Mouse (Mus musculus): ENCODE measurements around the gene 1110051M20Rik. TPM values are rescaled to one million over a fixed set of nuclear protein-coding genes. Genes with fewer than 3 reads are reported as not detected.

The 1110051M20Rik gene
- polyA plus RNA-seq, 1 experiment: 4.4 TPM

DNA sequence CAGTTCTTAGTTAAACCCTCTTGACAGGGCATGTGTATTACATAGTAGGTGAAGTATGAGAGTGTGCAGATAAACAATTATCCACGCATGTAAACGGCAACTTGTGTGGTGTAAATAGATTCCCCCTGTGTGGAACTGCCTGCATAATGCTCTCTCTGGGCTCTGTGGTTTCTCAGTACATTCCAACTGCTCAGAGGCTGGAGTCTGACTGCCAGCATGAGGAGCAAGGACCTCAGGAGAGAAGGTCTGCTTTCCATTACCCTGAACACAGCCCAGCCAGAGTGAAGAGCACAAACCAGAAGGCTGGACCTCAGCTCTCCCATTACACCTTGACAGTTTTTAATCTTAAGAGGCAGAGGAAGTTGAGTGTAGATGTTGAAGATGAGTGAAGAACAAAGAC, 33.0 kb downstream of the 1110051M20Rik start:
- Histone ChIP-seq H3K4me3 (ENCODE audit: insufficient read depth, low read depth, low read length) (no peak overlapping the region), H3K27ac (replicated peaks; ENCODE audit: low read depth, low read length) (no peak overlapping the region), H3K4me1 (ENCODE audit: control insufficient read depth, insufficient read depth, insufficient read length, low read length) (no peaks in the 10 kb centered on the region)

- Histone ChIP-seq H3K27ac (replicated peaks; ENCODE audit: low read depth, low read length) (no peak overlapping the region), H3K4me1 (ENCODE audit: control insufficient read depth, insufficient read depth, insufficient read length, low read length) (no peaks in the 10 kb centered on the region)
These were observed 36.5 kb downstream of the 1110051M20Rik start for GRCm38 (mm10) chr2:91408031-91408430.

DNA sequence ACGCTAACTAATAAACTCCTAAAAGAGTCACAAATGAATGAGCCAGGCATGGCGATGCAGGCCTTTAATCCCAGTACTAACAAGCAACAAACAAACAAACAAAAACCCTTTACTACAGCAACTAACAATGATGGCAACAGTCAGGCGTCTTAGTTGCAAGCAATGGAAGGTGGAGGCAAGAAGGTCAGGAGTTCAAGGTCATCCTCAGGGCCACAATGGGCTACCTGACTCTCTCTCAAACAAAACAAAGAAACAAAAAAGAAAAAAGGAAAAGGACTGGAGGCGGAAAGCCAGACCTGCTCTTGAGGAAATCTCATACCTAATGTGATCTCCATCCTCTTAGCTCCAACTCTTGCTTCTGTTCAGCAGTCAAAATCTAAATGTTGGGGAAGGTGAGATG, 39.4 kb downstream of the 1110051M20Rik start:
- Histone ChIP-seq H3K4me1 (ENCODE audit: control insufficient read depth, insufficient read depth, insufficient read length, low read length) (no peaks in the 10 kb centered on the region), H3K4me3 (ENCODE audit: insufficient read depth, low read depth, low read length) (no peak overlapping the region), H3K27ac (replicated peaks; ENCODE audit: low read depth, low read length) (no peak overlapping the region)

More at GRCm38 (mm10) chr2:91408031-91408430, 36.5 kb downstream of the 1110051M20Rik start:
- no peak overlapping the region for H3K4me3 ChIP-seq (ENCODE audit: insufficient read depth, low read depth, low read length)

GRCm38 (mm10) chr2:91399727-91400126, 44.8 kb downstream of the 1110051M20Rik start:
- H3K27ac ChIP-seq (replicated peaks; ENCODE audit: low read depth, low read length): no peak overlapping the region
- H3K4me1 ChIP-seq (ENCODE audit: control insufficient read depth, insufficient read depth, insufficient read length, low read length): no peaks in the 10 kb centered on the region

DNA sequence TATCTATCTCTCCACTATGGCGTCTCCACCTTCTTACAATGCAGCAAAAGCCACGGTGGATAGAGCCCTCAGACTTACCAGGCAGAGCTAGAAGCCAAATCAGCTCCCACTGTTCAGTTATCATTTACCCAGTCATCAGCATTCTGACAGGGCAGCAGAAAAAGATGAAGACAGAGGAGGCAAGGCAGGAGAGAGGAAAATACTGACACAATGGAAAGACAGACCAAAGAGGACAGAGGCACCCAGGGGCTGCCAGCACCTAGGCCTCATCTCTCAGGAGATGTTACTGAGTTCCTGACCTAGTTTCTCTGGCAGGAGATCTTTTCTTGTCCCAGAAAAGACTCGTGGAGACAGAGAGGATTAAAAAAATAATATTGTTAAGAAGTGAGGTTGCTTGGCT, 45.3 kb downstream of the 1110051M20Rik start:
- no peak overlapping the region for H3K27ac ChIP-seq (replicated peaks; ENCODE audit: low read depth, low read length)

More at GRCm38 (mm10) chr2:91399727-91400126, 44.8 kb downstream of the 1110051M20Rik start:
- H3K4me3 ChIP-seq (ENCODE audit: insufficient read depth, low read depth, low read length): no peak overlapping the region

GRCm38 (mm10) chr2:91394078-91394477, 50.4 kb downstream of the 1110051M20Rik start:
- H3K4me1 ChIP-seq (ENCODE audit: control insufficient read depth, insufficient read depth, insufficient read length, low read length): no peaks in the 10 kb centered on the region

More for the DNA sequence above, 45.3 kb downstream of the 1110051M20Rik start:
- H3K4me1 ChIP-seq (ENCODE audit: control insufficient read depth, insufficient read depth, insufficient read length, low read length): no peaks in the 10 kb centered on the region
- H3K4me3 ChIP-seq (ENCODE audit: insufficient read depth, low read depth, low read length): no peak overlapping the region

GRCm38 (mm10) chr2:91388738-91389137, 55.8 kb downstream of the 1110051M20Rik start:
- no peak overlapping the region for H3K27ac ChIP-seq (replicated peaks; ENCODE audit: low read depth, low read length)
- no peaks in the 10 kb centered on the region for H3K4me1 ChIP-seq (ENCODE audit: control insufficient read depth, insufficient read depth, insufficient read length, low read length)
- H3K4me3 ChIP-seq (ENCODE audit: insufficient read depth, low read depth, low read length): no peak overlapping the region

More at GRCm38 (mm10) chr2:91394078-91394477, 50.4 kb downstream of the 1110051M20Rik start:
- H3K27ac ChIP-seq (replicated peaks; ENCODE audit: low read depth, low read length): no peak overlapping the region
- no peak overlapping the region for H3K4me3 ChIP-seq (ENCODE audit: insufficient read depth, low read depth, low read length)

DNA sequence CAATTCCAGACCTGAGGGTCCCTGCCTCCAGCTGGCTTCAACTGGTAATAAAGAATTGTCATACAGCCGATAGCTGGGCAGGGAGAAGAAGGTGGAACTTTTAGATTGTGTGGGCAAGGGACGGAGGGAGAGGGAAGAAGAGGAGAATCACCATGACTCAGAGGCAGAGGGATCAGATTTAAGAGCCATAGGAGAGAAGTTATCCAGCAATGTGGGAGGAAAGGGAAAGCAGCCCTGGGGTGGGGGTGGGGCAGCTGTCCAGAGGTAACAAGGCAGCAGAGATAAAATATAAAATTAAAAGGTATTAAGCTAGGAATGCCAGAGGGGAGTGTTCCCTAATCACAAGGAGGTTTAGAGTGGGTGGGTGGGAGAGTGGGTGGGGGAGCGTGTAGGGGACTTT, 56.2 kb downstream of the 1110051M20Rik start:
- Histone ChIP-seq H3K4me3 (ENCODE audit: insufficient read depth, low read depth, low read length) (no peak overlapping the region), H3K27ac (replicated peaks; ENCODE audit: low read depth, low read length) (no peak overlapping the region), H3K4me1 (ENCODE audit: control insufficient read depth, insufficient read depth, insufficient read length, low read length) (no peaks in the 10 kb centered on the region)

DNA sequence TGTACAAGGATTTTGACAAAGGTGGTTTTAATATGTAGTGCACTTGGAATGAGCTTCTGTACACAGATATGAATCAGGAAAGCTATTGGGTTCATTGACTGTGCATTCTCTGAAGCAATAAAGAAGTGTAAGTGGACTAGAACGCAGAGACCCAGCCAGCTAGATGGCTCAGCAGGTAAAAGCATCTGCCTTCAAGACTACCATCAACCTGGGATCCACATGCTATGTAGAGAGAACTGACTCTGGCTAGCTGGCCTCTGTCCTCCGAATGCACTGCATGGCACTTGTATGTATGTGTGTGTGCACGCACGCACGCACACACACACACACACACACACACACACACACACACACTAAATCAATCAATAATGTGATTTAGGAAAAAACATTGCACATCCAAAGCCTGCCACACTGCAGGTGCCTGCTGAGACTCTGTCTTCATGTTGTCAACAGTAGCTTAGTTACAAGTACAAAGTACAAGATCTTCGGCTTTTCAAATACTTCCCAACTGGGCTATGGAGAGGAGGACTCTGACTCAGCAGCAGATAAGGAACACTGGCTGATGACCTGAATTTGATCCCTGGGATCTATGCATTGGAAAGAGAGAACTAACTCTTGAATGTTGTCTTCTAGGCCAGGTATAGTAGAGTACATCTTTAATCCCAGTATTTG, 57.1 kb downstream of the 1110051M20Rik start:
- Histone ChIP-seq H3K4me1 (ENCODE audit: control insufficient read depth, insufficient read depth, insufficient read length, low read length) (no peaks in the 10 kb centered on the region), H3K27ac (replicated peaks; ENCODE audit: low read depth, low read length) (no peak overlapping the region), H3K4me3 (ENCODE audit: insufficient read depth, low read depth, low read length) (no peak overlapping the region)

- Histone ChIP-seq H3K4me3 (ENCODE audit: insufficient read depth, low read depth, low read length) (no peak overlapping the region), H3K27ac (replicated peaks; ENCODE audit: low read depth, low read length) (no peak overlapping the region), H3K4me1 (ENCODE audit: control insufficient read depth, insufficient read depth, insufficient read length, low read length) (no peaks in the 10 kb centered on the region)
These were observed 57.8 kb downstream of the 1110051M20Rik start for GRCm38 (mm10) chr2:91386547-91387286.

DNA sequence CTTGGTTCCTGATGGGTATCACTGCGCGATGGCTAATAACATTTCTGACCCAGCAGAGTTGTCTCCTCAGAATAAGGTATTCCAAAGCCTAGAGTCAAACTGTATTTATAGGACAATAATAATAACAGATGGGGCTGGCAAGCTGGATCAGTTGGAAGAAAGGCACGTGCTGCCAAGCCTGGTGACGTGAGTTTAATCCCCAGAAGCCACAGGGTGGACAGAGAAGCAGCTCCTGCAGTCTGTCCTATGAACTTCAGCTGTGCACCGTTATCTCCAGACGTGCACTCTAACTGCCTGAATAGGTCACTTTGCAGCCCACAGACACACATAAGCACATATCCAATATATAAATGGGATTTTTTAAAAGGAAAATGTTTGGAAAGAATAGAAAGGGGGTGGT, 61.2 kb downstream of the 1110051M20Rik start:
- no peak overlapping the region for H3K27ac ChIP-seq (replicated peaks; ENCODE audit: low read depth, low read length)

GRCm38 (mm10) chr2:91377038-91377437, 67.5 kb downstream of the 1110051M20Rik start:
- H3K4me1 ChIP-seq (ENCODE audit: control insufficient read depth, insufficient read depth, insufficient read length, low read length): no peaks in the 10 kb centered on the region
- H3K27ac ChIP-seq (replicated peaks; ENCODE audit: low read depth, low read length): no peak overlapping the region
- no peak overlapping the region for H3K4me3 ChIP-seq (ENCODE audit: insufficient read depth, low read depth, low read length)

More for the DNA sequence above, 61.2 kb downstream of the 1110051M20Rik start:
- Histone ChIP-seq H3K4me3 (ENCODE audit: insufficient read depth, low read depth, low read length) (no peak overlapping the region), H3K4me1 (ENCODE audit: control insufficient read depth, insufficient read depth, insufficient read length, low read length) (no peaks in the 10 kb centered on the region)

DNA sequence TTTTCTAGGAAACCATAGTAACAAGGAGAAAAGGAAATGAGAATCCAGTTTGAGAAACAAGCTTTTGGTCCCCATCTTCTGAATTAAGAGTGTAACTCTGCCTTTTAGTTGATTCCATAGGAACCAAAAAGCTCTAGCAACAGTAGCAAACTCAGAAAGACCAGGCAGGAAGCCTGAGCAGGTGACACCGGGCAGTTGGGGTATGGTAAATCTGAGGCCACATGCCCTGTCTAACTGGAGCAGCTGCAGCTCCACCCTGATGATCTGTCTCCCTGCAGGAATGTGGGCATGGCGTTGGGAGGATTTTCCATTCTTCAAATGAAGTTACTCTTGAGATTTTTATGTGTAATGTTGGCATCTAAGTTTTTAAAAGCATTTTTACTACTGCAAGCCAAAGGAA, 74.2 kb downstream of the 1110051M20Rik start:
- Histone ChIP-seq H3K27ac (replicated peaks; ENCODE audit: low read depth, low read length) (no peak overlapping the region), H3K4me3 (ENCODE audit: insufficient read depth, low read depth, low read length) (no peak overlapping the region), H3K4me1 (ENCODE audit: control insufficient read depth, insufficient read depth, insufficient read length, low read length) (no peaks in the 10 kb centered on the region)

- Histone ChIP-seq H3K4me3 (ENCODE audit: insufficient read depth, low read depth, low read length) (no peak overlapping the region), H3K27ac (replicated peaks; ENCODE audit: low read depth, low read length) (no peak overlapping the region), H3K4me1 (ENCODE audit: control insufficient read depth, insufficient read depth, insufficient read length, low read length) (peaks cover 4% of the 10 kb centered on the region; the same call in 1 of the 2 replicates)
These were observed 81.2 kb downstream of the 1110051M20Rik start for GRCm38 (mm10) chr2:91363272-91363671.

DNA sequence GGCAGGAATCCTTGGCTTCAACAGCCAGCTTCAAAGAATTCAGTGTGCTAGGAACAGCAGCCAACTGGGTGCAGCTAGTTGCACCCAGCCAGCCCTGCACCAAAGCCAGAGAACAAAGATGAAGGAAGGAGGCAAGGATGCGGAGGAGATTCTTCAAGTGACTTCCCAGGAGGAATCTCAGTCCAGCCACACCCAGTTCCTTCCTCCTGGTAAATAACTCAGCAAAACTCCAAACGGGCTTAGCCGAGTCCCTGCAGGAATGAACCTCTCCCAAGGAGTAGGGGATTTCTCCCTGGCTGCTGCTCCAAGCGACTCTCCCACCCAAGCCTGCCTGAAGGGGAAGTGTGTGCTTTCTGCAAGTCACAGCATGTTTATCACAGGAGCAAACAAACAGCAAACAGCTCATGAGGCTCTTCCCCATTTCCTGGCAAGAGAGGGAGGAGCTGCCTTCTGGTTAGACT, 83.4 kb downstream of the 1110051M20Rik start:
- Histone ChIP-seq H3K4me3 (ENCODE audit: insufficient read depth, low read depth, low read length) (no peak overlapping the region), H3K27ac (replicated peaks; ENCODE audit: low read depth, low read length) (no peak overlapping the region), H3K4me1 (ENCODE audit: control insufficient read depth, insufficient read depth, insufficient read length, low read length) (peaks cover 4% of the 10 kb centered on the region; the same call in 1 of the 2 replicates)

Data from brown adipose tissue, adult 24 weeks (tissue).